Mouse (Mus musculus): ENCODE data around the gene Ugt2b36. TPM values are rescaled to one million over a fixed set of nuclear protein-coding genes. Genes with fewer than 3 reads are reported as not detected.

Gene Ugt2b36
- polyA plus RNA-seq (2014; fragmentation: Illumina TruSeq; extraction: RNeasy Lipid Tissue Mini Kit (QIAGEN cat#74804); ENCODE audit: low replicate concordance): 68.7 TPM

DNA sequence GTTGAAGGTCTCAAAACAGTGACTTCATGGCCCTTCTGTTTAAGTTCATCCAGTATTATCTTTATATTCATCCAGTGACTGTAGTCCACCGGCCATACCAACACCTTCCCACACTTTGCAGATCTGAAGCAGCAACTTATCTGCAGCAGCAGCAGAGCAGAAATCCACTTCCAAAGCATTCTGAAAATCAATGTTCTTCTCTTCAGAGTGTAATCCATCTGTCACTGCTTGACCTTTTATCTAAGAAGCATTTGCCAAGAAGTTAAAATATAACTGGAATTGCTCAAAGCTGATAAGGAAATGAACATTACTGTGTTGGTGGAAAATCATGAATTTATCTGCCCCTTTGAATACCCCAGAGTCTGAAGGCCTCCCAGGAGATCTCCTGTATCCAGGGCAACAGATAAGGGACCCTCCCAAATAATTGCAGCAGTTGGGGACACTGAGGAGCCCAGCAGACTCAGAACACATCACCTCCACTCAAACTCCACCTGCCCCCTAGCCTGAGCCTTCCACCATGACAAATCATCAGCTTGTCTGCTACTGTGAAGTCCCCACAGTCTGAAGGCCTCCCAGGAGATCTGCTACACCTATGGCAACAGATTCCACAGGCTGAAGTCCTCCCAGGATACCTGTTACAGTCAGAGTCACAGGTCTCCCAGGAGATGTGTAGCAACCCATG is at the start of gene Ugt2b36:
Ugt2b36 (minus strand) TSS at position 210 of the 682 bp plus-strand sequence.

GRCm38 (mm10) chr5:87140196-87140595 is 47.8 kb upstream of the Ugt2b36 start, which contains the start of gene Ugt2b5:
Gene Ugt2b5 (minus strand): TSS chr5:87140318.

Other genes starting within 250 kb of the Ugt2b36 start
- gene Ugt2b34, start 185.6 kb downstream of the Ugt2b36 start, polyA plus RNA-seq (2014; fragmentation: Illumina TruSeq; extraction: RNeasy Lipid Tissue Mini Kit (QIAGEN cat#74804); ENCODE audit: low replicate concordance): 3,306 TPM
- 0.89 TPM for gene Ugt2b1, start 166.0 kb downstream of the Ugt2b36 start, polyA plus RNA-seq (2014; fragmentation: Illumina TruSeq; extraction: RNeasy Lipid Tissue Mini Kit (QIAGEN cat#74804); ENCODE audit: low replicate concordance)
- 247 TPM for gene Ugt2b35, start 91.7 kb downstream of the Ugt2b36 start, polyA plus RNA-seq (2014; fragmentation: Illumina TruSeq; extraction: RNeasy Lipid Tissue Mini Kit (QIAGEN cat#74804); ENCODE audit: low replicate concordance)
- gene Ugt2b5, start 47.8 kb upstream of the Ugt2b36 start, polyA plus RNA-seq (2014; fragmentation: Illumina TruSeq; extraction: RNeasy Lipid Tissue Mini Kit (QIAGEN cat#74804); ENCODE audit: low replicate concordance): 477 TPM
- not detected for gene Ugt2b37, start 162.2 kb upstream of the Ugt2b36 start, polyA plus RNA-seq (2014; fragmentation: Illumina TruSeq; extraction: RNeasy Lipid Tissue Mini Kit (QIAGEN cat#74804); ENCODE audit: low replicate concordance)
- gene Ugt2a3, start 244.6 kb upstream of the Ugt2b36 start, polyA plus RNA-seq (2014; fragmentation: Illumina TruSeq; extraction: RNeasy Lipid Tissue Mini Kit (QIAGEN cat#74804); ENCODE audit: low replicate concordance): 410 TPM